Mouse (Mus musculus): ENCODE measurements around the gene Rab37. TPM values are rescaled to one million over a fixed set of nuclear protein-coding genes. Genes with fewer than 3 reads are reported as not detected.

Rab37 gene
- polyA plus RNA-seq, 1 experiment from 2014 or later: 1.5 TPM

- peak within 1 kb of the TSS; percentile 61 for H3K4me2 ChIP-seq (replicated peaks)
- H3K9me3 ChIP-seq (replicated peaks): no peaks in the 10 kb centered on the region
- no peaks in the 10 kb centered on the region for H3K36me3 ChIP-seq
- under 1% methylated on average over 47 of the region's 47 CpGs for WGBS
- peak within 1 kb of the TSS; percentile 54 for H3K9ac ChIP-seq
- ATAC-seq (ENCODE audit: low FRiP score): peak; percentile 93
- H3K27me3 ChIP-seq: peaks cover 58% of the 10 kb centered on the region
- H3K4me1 ChIP-seq: peaks cover 30% of the 10 kb centered on the region
- peak within 1 kb of the TSS; percentile 46 for H3K4me3 ChIP-seq
- no peak within 1 kb of the TSS for H3K27ac ChIP-seq
These were observed 71.7 kb downstream of the Rab37 start, which contains the start of gene Slc9a3r1 for GRCm38 (mm10) chr11:115162832-115163480. Gene Slc9a3r1 (plus strand): TSS chr11:115163341.

- ATAC-seq (ENCODE audit: low FRiP score): peak; percentile 36
- under 1% methylated on average over 47 of the region's 47 CpGs for WGBS
- Histone ChIP-seq H3K4me3 (peak overlapping the region; percentile 46), H3K36me3 (no peaks in the 10 kb centered on the region), H3K4me1 (peaks cover 27% of the 10 kb centered on the region), H3K27ac (no peak overlapping the region), H3K9me3 (replicated peaks) (no peaks in the 10 kb centered on the region), H3K9ac (peak overlapping the region; percentile 54), H3K4me2 (replicated peaks) (peak overlapping the region; percentile 61), H3K27me3 (peaks cover 53% of the 10 kb centered on the region)
These were observed 72.4 kb downstream of the Rab37 start for GRCm38 (mm10) chr11:115163568-115164150.

GRCm38 (mm10) chr11:115164341-115164975 lies 73.2 kb downstream of the Rab37 start:
- Histone ChIP-seq H3K4me1 (peaks cover 27% of the 10 kb centered on the region), H3K27me3 (peaks cover 53% of the 10 kb centered on the region), H3K36me3 (no peaks in the 10 kb centered on the region), H3K27ac (no peak overlapping the region), H3K4me3 (peak overlapping the region; percentile 46), H3K4me2 (replicated peaks) (peak overlapping the region; percentile 61), H3K9me3 (replicated peaks) (no peaks in the 10 kb centered on the region), H3K9ac (peak overlapping the region; percentile 54)
- WGBS: under 1% methylated on average over 13 of the region's 14 CpGs
- ATAC-seq (ENCODE audit: low FRiP score): no peak

- Histone ChIP-seq H3K9me3 (replicated peaks) (no peaks in the 10 kb centered on the region), H3K27ac (no peak overlapping the region), H3K4me1 (peaks cover 27% of the 10 kb centered on the region), H3K4me3 (peak overlapping the region; percentile 46), H3K4me2 (replicated peaks) (peak overlapping the region; percentile 61), H3K27me3 (peaks cover 53% of the 10 kb centered on the region), H3K36me3 (no peaks in the 10 kb centered on the region), H3K9ac (peak overlapping the region; percentile 54; the same call in 1 of the 2 replicates)
- 2% methylated on average over 9 of the region's 9 CpGs for WGBS
- no peak for ATAC-seq (ENCODE audit: low FRiP score)
These were observed 73.7 kb downstream of the Rab37 start for GRCm38 (mm10) chr11:115164976-115165374.

- Histone ChIP-seq H3K36me3 (no peaks in the 10 kb centered on the region), H3K9ac (no peak overlapping the region), H3K4me3 (no peak overlapping the region), H3K9me3 (replicated peaks) (no peaks in the 10 kb centered on the region), H3K27me3 (peaks cover 52% of the 10 kb centered on the region), H3K4me2 (replicated peaks) (no peak overlapping the region), H3K27ac (no peak overlapping the region), H3K4me1 (peaks cover 27% of the 10 kb centered on the region)
- no peak for ATAC-seq (ENCODE audit: low FRiP score)
- WGBS: 93% methylated on average over 3 of the region's 3 CpGs
These were observed 75.5 kb downstream of the Rab37 start for GRCm38 (mm10) chr11:115166776-115167175.

GRCm38 (mm10) chr11:115167631-115168249 lies 76.5 kb downstream of the Rab37 start:
- Histone ChIP-seq H3K4me1 (peaks cover 29% of the 10 kb centered on the region), H3K27me3 (peaks cover 49% of the 10 kb centered on the region), H3K4me2 (replicated peaks) (no peak overlapping the region), H3K36me3 (no peaks in the 10 kb centered on the region), H3K9ac (no peak overlapping the region), H3K27ac (no peak overlapping the region), H3K9me3 (replicated peaks) (no peaks in the 10 kb centered on the region), H3K4me3 (no peak overlapping the region)
- no peak for ATAC-seq (ENCODE audit: low FRiP score)
- WGBS: 83% methylated on average over 8 of the region's 8 CpGs

- H3K4me2 ChIP-seq (replicated peaks): no peak overlapping the region
- no peaks in the 10 kb centered on the region for H3K36me3 ChIP-seq
- no peak for ATAC-seq (ENCODE audit: low FRiP score)
- no peaks in the 10 kb centered on the region for H3K9me3 ChIP-seq (replicated peaks)
- H3K4me3 ChIP-seq: no peak overlapping the region
- H3K9ac ChIP-seq: no peak overlapping the region
- no peak overlapping the region for H3K27ac ChIP-seq
- H3K4me1 ChIP-seq: peaks cover 32% of the 10 kb centered on the region
- WGBS: 90% methylated on average over 4 of the region's 4 CpGs
- peaks cover 48% of the 10 kb centered on the region for H3K27me3 ChIP-seq
These were observed 78.2 kb downstream of the Rab37 start for GRCm38 (mm10) chr11:115169430-115169829.

GRCm38 (mm10) chr11:115171125-115171524 lies 79.9 kb downstream of the Rab37 start:
- H3K4me3 ChIP-seq: no peak overlapping the region
- no peak overlapping the region for H3K27ac ChIP-seq
- H3K9me3 ChIP-seq (replicated peaks): no peaks in the 10 kb centered on the region
- no peaks in the 10 kb centered on the region for H3K36me3 ChIP-seq
- no peak overlapping the region for H3K9ac ChIP-seq
- 36% methylated on average over 8 of the region's 8 CpGs for WGBS
- peaks cover 41% of the 10 kb centered on the region for H3K27me3 ChIP-seq
- H3K4me1 ChIP-seq: peaks cover 40% of the 10 kb centered on the region
- no peak for ATAC-seq (ENCODE audit: low FRiP score)
- no peak overlapping the region for H3K4me2 ChIP-seq (replicated peaks)

GRCm38 (mm10) chr11:115172825-115173287 lies 81.6 kb downstream of the Rab37 start:
- H3K27me3 ChIP-seq: peaks cover 38% of the 10 kb centered on the region
- no peak overlapping the region for H3K27ac ChIP-seq
- no peak overlapping the region for H3K9ac ChIP-seq
- peaks cover 56% of the 10 kb centered on the region for H3K4me1 ChIP-seq
- no peaks in the 10 kb centered on the region for H3K36me3 ChIP-seq
- H3K9me3 ChIP-seq (replicated peaks): no peaks in the 10 kb centered on the region
- 0 out of 2 replicates have a peak overlapping the region, but pooled peaks have one; percentile 2 for H3K4me2 ChIP-seq (replicated peaks)
- 19% methylated on average over 4 of the region's 4 CpGs for WGBS
- no peak overlapping the region for H3K4me3 ChIP-seq
- ATAC-seq (ENCODE audit: low FRiP score): 0 out of 2 replicates have a peak, but pooled peaks have one; percentile 22

- no peak overlapping the region for H3K9ac ChIP-seq
- H3K36me3 ChIP-seq: no peaks in the 10 kb centered on the region
- WGBS: 14% methylated on average over 16 of the region's 16 CpGs
- no peak overlapping the region for H3K4me2 ChIP-seq (replicated peaks)
- H3K27me3 ChIP-seq: peaks cover 38% of the 10 kb centered on the region
- ATAC-seq (ENCODE audit: low FRiP score): no peak
- no peak overlapping the region for H3K27ac ChIP-seq
- H3K9me3 ChIP-seq (replicated peaks): no peaks in the 10 kb centered on the region
- no peak overlapping the region for H3K4me3 ChIP-seq
- H3K4me1 ChIP-seq: peaks cover 60% of the 10 kb centered on the region
These were observed 82.5 kb downstream of the Rab37 start for GRCm38 (mm10) chr11:115173549-115174339.

GRCm38 (mm10) chr11:115176399-115177190 lies 85.4 kb downstream of the Rab37 start:
- WGBS: 62% methylated on average over 24 of the region's 24 CpGs
- H3K9ac ChIP-seq: 0 out of 2 replicates have a peak overlapping the region, but pooled peaks have one; percentile 20
- H3K4me3 ChIP-seq: no peak overlapping the region
- H3K27ac ChIP-seq: peak overlapping the region; percentile 44
- ATAC-seq (ENCODE audit: low FRiP score): no peak
- H3K4me2 ChIP-seq (replicated peaks): 0 out of 2 replicates have a peak overlapping the region, but pooled peaks have one; percentile 6
- H3K9me3 ChIP-seq (replicated peaks): no peaks in the 10 kb centered on the region
- H3K4me1 ChIP-seq: peaks cover 60% of the 10 kb centered on the region
- no peaks in the 10 kb centered on the region for H3K36me3 ChIP-seq
- peaks cover 32% of the 10 kb centered on the region for H3K27me3 ChIP-seq

All from hindbrain, embryonic 12.5 days (tissue).